In genomic region chr19:22753311-22753809, GRCm38 (mm10) we compare ENCODE assay signal across 8 mouse cellular contexts.
DNase-seq lines count a peak whose midpoint lies in the region; ATAC-seq lines count a peak whose summit lies in the region.

No protein-coding gene starts in this region.

- ATAC-seq in forebrain, embryonic 12.5 days (ENCODE audit: low FRiP score), result 0 out of 2 replicates have a peak, but pooled peaks have one; percentile 17
- no peak for ATAC-seq in forebrain, embryonic 11.5 days (replicated peaks; ENCODE audit: low FRiP score)

- H3K36me3 ChIP-seq in forebrain, embryonic 12.5 days (replicated peaks), result no peaks in the 10 kb centered on the region
- no peaks in the 10 kb centered on the region for H3K36me3 ChIP-seq in forebrain, embryonic 11.5 days (ENCODE audit: control insufficient read depth, insufficient read depth, low read length)

- no peaks in the 10 kb centered on the region for H3K4me1 ChIP-seq in forebrain, embryonic 12.5 days
- H3K4me1 ChIP-seq in forebrain, embryonic 11.5 days (replicated peaks; ENCODE audit: control insufficient read depth, insufficient read depth, low read length), result no peaks in the 10 kb centered on the region

- WGBS in forebrain, embryonic 12.5 days, result 53% methylated on average over 13 of the region's 13 CpGs
- WGBS in forebrain, embryonic 11.5 days, result 63% methylated on average over 13 of the region's 13 CpGs

- H3K9me3 ChIP-seq in forebrain, embryonic 12.5 days, result no peaks in the 10 kb centered on the region
- H3K9me3 ChIP-seq in forebrain, embryonic 11.5 days (ENCODE audit: control insufficient read depth, low read length), result no peaks in the 10 kb centered on the region

- H3K9ac ChIP-seq in forebrain, embryonic 12.5 days, result no peak overlapping the region
- no peak overlapping the region for H3K9ac ChIP-seq in forebrain, embryonic 11.5 days (ENCODE audit: low read length)

- no peak overlapping the region for H3K4me2 ChIP-seq in forebrain, embryonic 12.5 days
- no peak overlapping the region for H3K4me2 ChIP-seq in forebrain, embryonic 11.5 days (ENCODE audit: low read depth, low read length, severe bottlenecking)

- no peak for DNase-seq in forebrain, embryonic 11.5 days (ENCODE audit: low spot score)
- peak; percentile 85 for DNase-seq in cerebellum, adult 8-10 months
- DNase-seq in gastrocnemius, postnatal 25 days, result peak; percentile 49
- DNase-seq in left cerebral cortex, postnatal 36 days (ENCODE audit: low spot score in 2 of 2), result peak; percentile 53 to 57
- DNase-seq in retina, embryonic 14.5 days (ENCODE audit: low spot score), result peak; percentile 73
- no peak for DNase-seq in adrenal gland, postnatal 36 days
- no peak for DNase-seq in kidney, postnatal 25 days

- H3K27ac ChIP-seq in forebrain, embryonic 12.5 days, result no peak overlapping the region
- no peak overlapping the region for H3K27ac ChIP-seq in forebrain, embryonic 11.5 days (ENCODE audit: low read depth, low read length)

- H3K4me3 ChIP-seq in forebrain, embryonic 12.5 days (replicated peaks), result no peak overlapping the region
- no peak overlapping the region for H3K4me3 ChIP-seq in forebrain, embryonic 11.5 days (ENCODE audit: low read depth, low read length)

- intact Hi-C loops in left cerebral cortex, postnatal 36 days (cut with DNase I), result no loop called here

- H3K27me3 ChIP-seq in forebrain, embryonic 12.5 days, result no peaks in the 10 kb centered on the region
- H3K27me3 ChIP-seq in forebrain, embryonic 11.5 days (ENCODE audit: control insufficient read depth, insufficient read depth, low read length), result no peaks in the 10 kb centered on the region

Comparison
In these comparisons a context has a peak if more than half of its experiments do, and no peak if none do; other contexts are left out.
1. DNase-seq: peak in cerebellum, adult 8-10 months (single experiment), gastrocnemius, postnatal 25 days (single experiment), left cerebral cortex, postnatal 36 days (2 of 2) and retina, embryonic 14.5 days (single experiment); none in forebrain, embryonic 11.5 days (single experiment), adrenal gland, postnatal 36 days (0 of 2) and kidney, postnatal 25 days (0 of 2).